Mouse (Mus musculus) midbrain, postnatal 0 days (tissue): ENCODE data around the gene Arrb1. TPM values are rescaled to one million over a fixed set of nuclear protein-coding genes. Genes with fewer than 3 reads are reported as not detected.

Experiments used
- ATAC-seq: fragments of 200-750 bp; cut with Nextera tagmentation; 2 replicates; pipeline ENCODE4 v1.8.0; 2017; ENCODE audit warnings: moderate number of reproducible peaks, mild to moderate bottlenecking, moderate TSS enrichment, moderate library complexity; ENCODE audit not compliant: low FRiP score
- DNase-seq: peaks from one replicate; pipeline ENCODE4 v3.0.0-alpha.2; 2015; ENCODE audit warnings: low spot score
- H3K27ac ChIP-seq: fragments of 300-500 bp; sonication (generic); 2 replicates; pipeline ENCODE4 v1.5.1; 2014; ENCODE audit warnings: low read depth, mild to moderate bottlenecking, low read length, mixed read lengths
- H3K27me3 ChIP-seq: fragments of 300-500 bp; sonication (generic); 2 replicates; pipeline ENCODE4 v1.6.1; 2014; ENCODE audit warnings: low read length, control low read depth, mixed read lengths; ENCODE audit not compliant: insufficient read depth
- H3K36me3 ChIP-seq: fragments of 300-500 bp; sonication (generic); 2 replicates; pipeline ENCODE4 v1.6.1; 2014; ENCODE audit warnings: low read length, control low read depth, mixed read lengths; ENCODE audit not compliant: insufficient read depth
- H3K4me1 ChIP-seq: fragments of 300-500 bp; sonication (generic); 2 replicates; pipeline ENCODE4 v1.6.1; 2014; ENCODE audit warnings: mild to moderate bottlenecking, control low read depth, antibody characterized with exemption, low read length, mixed read lengths; ENCODE audit not compliant: insufficient read depth
- H3K4me2 ChIP-seq: fragments of 300-500 bp; sonication (generic); 2 replicates; pipeline ENCODE4 v1.6.1; 2014; ENCODE audit warnings: low read depth, mild to moderate bottlenecking, low read length, mixed read lengths; ENCODE audit not compliant: poor library complexity, severe bottlenecking
- H3K4me3 ChIP-seq: fragments of 300-500 bp; sonication (generic); 2 replicates; pipeline ENCODE4 v1.5.1; 2014; ENCODE audit warnings: low read depth, mild to moderate bottlenecking, low read length, moderate library complexity
- H3K9ac ChIP-seq: fragments of 300-500 bp; sonication (generic); replicated peaks from 2 replicates; pipeline ENCODE4 v1.6.1; 2014; ENCODE audit warnings: mild to moderate bottlenecking, low read length, moderate library complexity, mixed read lengths; ENCODE audit not compliant: poor library complexity, severe bottlenecking
- H3K9me3 ChIP-seq: fragments of 300-500 bp; sonication (generic); 2 replicates; pipeline ENCODE4 v1.6.1; 2016; ENCODE audit warnings: low read length, control low read depth
- CTCF ChIP-seq: IDR thresholded peaks from 2 replicates; pipeline ENCODE4 v1.5.1; 2016; ENCODE audit warnings: antibody characterized with exemption, mild to moderate bottlenecking
- WGBS: fragments of 180-500 bp; shearing (Covaris S2); extraction: QIAGEN DNeasy Blood & Tissue Kit; methylation state at CpG from one replicate; pipeline ENCODE4 v1.1.7; 2014; 5-methylcytosine and 5-hydroxymethylcytosine counted together
- polyA plus RNA-seq: library from polyadenylated mRNA; unstranded; fragments of >200 nt; fragmentation: Nextera tagmentation; extraction: Ambion mirVana; gene quantifications from 2 replicates; pipeline ENCODE4 v1.2.1, GENCODE M21; 2015
- total RNA-seq: library from RNA; depleted of rRNA; stranded (reverse); fragments of >200 nt; gene quantifications from 2 replicates; pipeline ENCODE4 v1.2.3, GENCODE M21; 2014

Arrb1 gene
- total and polyA plus RNA-seq, 2 experiments from 2014 or later, result 15.0 to 163 TPM

GRCm38 (mm10) chr7:99583625-99584024 lies 48.4 kb downstream of the Arrb1 start:
- no peak overlapping the region for H3K4me3 ChIP-seq
- peaks cover 34% of the 10 kb centered on the region for H3K36me3 ChIP-seq
- no peak overlapping the region for H3K4me2 ChIP-seq
- peaks cover 8% of the 10 kb centered on the region; the same call in 1 of the 2 replicates for H3K4me1 ChIP-seq
- ATAC-seq, result no peak
- H3K9ac ChIP-seq, result no peak overlapping the region
- no peaks in the 10 kb centered on the region for H3K9me3 ChIP-seq
- DNase-seq, result no peak
- WGBS, result 93% methylated on average over 5 of the region's 5 CpGs
- TF ChIP-seq CTCF, result no peak
- H3K27me3 ChIP-seq, result no peaks in the 10 kb centered on the region
- no peak overlapping the region for H3K27ac ChIP-seq

- no peak overlapping the region for H3K9ac ChIP-seq
- DNase-seq (no peak), ATAC-seq (no peak; the same call in 1 of the 2 replicates)
- peaks cover 47% of the 10 kb centered on the region for H3K36me3 ChIP-seq
- H3K9me3 ChIP-seq, result no peaks in the 10 kb centered on the region
- no peaks in the 10 kb centered on the region for H3K4me1 ChIP-seq
- H3K27ac ChIP-seq, result no peak overlapping the region
- no peak overlapping the region for H3K4me3 ChIP-seq
- H3K4me2 ChIP-seq, result no peak overlapping the region
- no peaks in the 10 kb centered on the region for H3K27me3 ChIP-seq
- WGBS, result 84% methylated on average over 8 of the region's 8 CpGs
- TF ChIP-seq CTCF, result no peak
Measured at GRCm38 (mm10) chr7:99585976-99586375, 50.7 kb downstream of the Arrb1 start.

GRCm38 (mm10) chr7:99590064-99590463 lies 54.8 kb downstream of the Arrb1 start:
- H3K4me1 ChIP-seq, result no peaks in the 10 kb centered on the region
- H3K9ac ChIP-seq, result no peak overlapping the region
- WGBS, result 6% methylated on average over 3 of the region's 3 CpGs
- no peak overlapping the region for H3K4me2 ChIP-seq
- TF ChIP-seq CTCF, result peak; percentile 91
- H3K27me3 ChIP-seq, result no peaks in the 10 kb centered on the region
- no peaks in the 10 kb centered on the region for H3K9me3 ChIP-seq
- ATAC-seq (no peak), DNase-seq (peak; percentile 87)
- peaks cover 64% of the 10 kb centered on the region for H3K36me3 ChIP-seq
- no peak overlapping the region for H3K27ac ChIP-seq
- no peak overlapping the region for H3K4me3 ChIP-seq

- H3K4me1 ChIP-seq, result no peaks in the 10 kb centered on the region
- DNase-seq (no peak), ATAC-seq (no peak)
- no peaks in the 10 kb centered on the region for H3K9me3 ChIP-seq
- no peak overlapping the region for H3K4me3 ChIP-seq
- H3K9ac ChIP-seq, result no peak overlapping the region
- H3K36me3 ChIP-seq, result peaks cover 70% of the 10 kb centered on the region
- H3K4me2 ChIP-seq, result no peak overlapping the region
- H3K27me3 ChIP-seq, result no peaks in the 10 kb centered on the region
- whole genome bisulfite sequencing, result 67% methylated on average over 5 of the region's 5 CpGs
- no peak overlapping the region for H3K27ac ChIP-seq
- TF ChIP-seq CTCF, result no peak
Measured at GRCm38 (mm10) chr7:99590646-99591045, 55.4 kb downstream of the Arrb1 start.

GRCm38 (mm10) chr7:99592669-99593068 lies 57.4 kb downstream of the Arrb1 start:
- DNase-seq (no peak), ATAC-seq (no peak)
- TF ChIP-seq CTCF, result no peak
- H3K9ac ChIP-seq, result no peak overlapping the region
- peaks cover 83% of the 10 kb centered on the region for H3K36me3 ChIP-seq
- H3K9me3 ChIP-seq, result no peaks in the 10 kb centered on the region
- no peaks in the 10 kb centered on the region for H3K4me1 ChIP-seq
- H3K4me3 ChIP-seq, result no peak overlapping the region
- H3K27me3 ChIP-seq, result no peaks in the 10 kb centered on the region
- 96% methylated on average over 3 of the region's 3 CpGs for WGBS
- no peak overlapping the region for H3K4me2 ChIP-seq
- H3K27ac ChIP-seq, result no peak overlapping the region

GRCm38 (mm10) chr7:99593868-99594803 lies 58.9 kb downstream of the Arrb1 start:
- Histone ChIP-seq H3K4me1 (no peaks in the 10 kb centered on the region), H3K36me3 (peaks cover 77% of the 10 kb centered on the region), H3K27me3 (no peaks in the 10 kb centered on the region), H3K27ac (no peak overlapping the region), H3K4me3 (no peak overlapping the region), H3K9ac (no peak overlapping the region), H3K4me2 (no peak overlapping the region), H3K9me3 (no peaks in the 10 kb centered on the region)
- TF ChIP-seq CTCF, result 0 out of 2 replicates have a peak, but pooled peaks have one; percentile 4
- no peak for DNase-seq
- ATAC-seq, result no peak
- 85% methylated on average over 15 of the region's 15 CpGs for WGBS
